Mouse (Mus musculus): ENCODE results near the gene Dlgap1. TPM values are rescaled to one million over a fixed set of nuclear protein-coding genes. Genes with fewer than 3 reads are reported as not detected.

Dlgap1 gene
- polyA plus RNA-seq, 1 experiment from 2014 or later: 1.1 TPM

DNA sequence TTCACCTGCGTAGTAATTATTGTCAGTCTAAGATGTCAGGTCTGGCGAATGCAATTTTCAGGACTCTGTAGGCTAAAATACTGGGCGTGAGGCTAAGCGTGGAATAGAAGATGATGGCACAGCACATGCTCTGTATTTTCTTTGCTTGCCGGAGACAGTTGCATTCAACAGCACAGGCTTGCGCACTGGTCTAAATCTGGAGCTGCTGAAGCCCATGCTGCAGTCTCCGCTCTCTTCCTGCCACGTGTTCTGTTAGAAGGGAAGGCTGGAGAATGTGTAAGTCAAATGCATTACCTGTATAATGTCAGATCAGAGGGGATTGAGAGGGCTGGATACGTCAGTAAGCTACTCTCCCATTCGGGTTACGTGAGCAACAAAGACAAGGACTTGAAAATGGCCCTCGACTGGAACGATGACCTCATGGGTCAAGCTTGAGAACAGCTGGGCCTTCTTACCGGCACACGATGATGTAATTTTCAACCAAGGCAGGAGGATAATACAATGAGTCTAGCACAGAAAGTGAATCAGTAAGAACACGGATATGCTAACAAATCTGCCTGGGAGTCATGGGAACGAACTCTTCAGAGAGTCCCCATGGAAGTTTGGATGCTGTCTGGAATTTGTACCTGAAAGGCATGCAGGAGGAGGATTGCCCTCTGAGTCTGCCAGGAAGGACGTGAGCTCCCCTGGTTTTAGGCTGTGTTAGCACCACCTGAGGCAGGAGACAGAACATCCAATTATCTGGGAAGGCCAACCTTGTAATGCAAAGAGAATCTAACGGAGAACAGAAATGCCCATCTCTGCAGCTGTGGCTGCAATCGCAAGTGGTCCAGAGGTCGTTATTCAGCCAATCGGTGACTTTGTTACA, 339.7 kb downstream of the Dlgap1 start:
- DNase-seq (ENCODE audit: low spot score): peak; percentile 31
- H3K4me3 ChIP-seq: no peak overlapping the region
- H3K27me3 ChIP-seq (replicated peaks; ENCODE audit: low read depth, poor library complexity, severe bottlenecking): no peaks in the 10 kb centered on the region
- WGBS: 71% methylated on average over 22 of the region's 22 CpGs
- H3K36me3 ChIP-seq (replicated peaks): no peaks in the 10 kb centered on the region
- H3K9me3 ChIP-seq: no peaks in the 10 kb centered on the region
- H3K27ac ChIP-seq (replicated peaks): no peak overlapping the region
- peaks cover 7% of the 10 kb centered on the region; the same call in 1 of the 2 replicates for H3K4me1 ChIP-seq

DNA sequence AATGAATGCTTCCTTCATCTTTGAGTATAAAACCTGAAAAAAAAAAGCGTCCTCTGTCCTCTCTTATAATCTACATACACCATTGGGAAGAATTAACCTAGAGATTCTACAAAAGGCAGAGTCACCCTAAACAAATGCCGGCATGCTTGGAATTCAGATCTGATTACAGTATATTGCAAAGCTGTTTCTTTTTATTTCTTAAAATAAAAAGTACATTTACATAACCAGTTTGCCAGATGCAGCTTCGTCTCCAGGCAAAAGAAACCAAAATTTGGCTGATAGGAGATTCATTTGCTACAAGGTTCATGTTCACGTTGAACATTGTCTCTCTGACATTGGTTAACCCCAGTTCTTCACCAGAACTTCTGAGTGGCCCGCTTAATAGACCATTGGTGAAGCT, 347.5 kb downstream of the Dlgap1 start:
- 84% methylated on average over 5 of the region's 5 CpGs for WGBS
- Histone ChIP-seq H3K4me1 (no peaks in the 10 kb centered on the region), H3K4me3 (no peak overlapping the region), H3K27ac (replicated peaks) (no peak overlapping the region), H3K27me3 (replicated peaks; ENCODE audit: low read depth, poor library complexity, severe bottlenecking) (no peaks in the 10 kb centered on the region), H3K36me3 (replicated peaks) (no peaks in the 10 kb centered on the region), H3K9me3 (no peaks in the 10 kb centered on the region)
- DNase-seq (ENCODE audit: low spot score): no peak

DNA sequence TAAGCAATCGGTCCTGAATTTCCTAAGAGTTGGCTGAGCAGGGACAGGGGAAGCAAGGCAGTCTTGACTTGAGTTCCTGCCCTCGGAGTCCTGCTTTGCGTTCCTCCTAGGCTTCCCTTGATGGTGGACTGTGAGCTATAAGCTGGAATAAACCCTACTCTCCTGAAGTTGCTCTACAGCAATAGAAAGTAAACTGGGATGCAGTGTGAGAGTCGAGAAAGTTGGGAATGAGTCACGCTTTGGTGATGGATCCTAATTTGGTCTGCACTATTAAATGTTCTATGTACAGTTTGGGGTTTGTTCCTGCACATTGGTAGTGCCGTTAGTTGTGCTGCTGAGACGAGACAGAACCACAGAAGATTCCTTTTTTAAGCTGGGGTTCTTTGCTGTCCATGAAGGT, 348.9 kb downstream of the Dlgap1 start:
- no peaks in the 10 kb centered on the region for H3K4me1 ChIP-seq
- DNase-seq (ENCODE audit: low spot score): no peak
- no peaks in the 10 kb centered on the region for H3K36me3 ChIP-seq (replicated peaks)
- H3K4me3 ChIP-seq: no peak overlapping the region
- no peaks in the 10 kb centered on the region for H3K27me3 ChIP-seq (replicated peaks; ENCODE audit: low read depth, poor library complexity, severe bottlenecking)
- 89% methylated on average over 7 of the region's 7 CpGs for WGBS
- no peak overlapping the region for H3K27ac ChIP-seq (replicated peaks)
- H3K9me3 ChIP-seq: no peaks in the 10 kb centered on the region

DNA sequence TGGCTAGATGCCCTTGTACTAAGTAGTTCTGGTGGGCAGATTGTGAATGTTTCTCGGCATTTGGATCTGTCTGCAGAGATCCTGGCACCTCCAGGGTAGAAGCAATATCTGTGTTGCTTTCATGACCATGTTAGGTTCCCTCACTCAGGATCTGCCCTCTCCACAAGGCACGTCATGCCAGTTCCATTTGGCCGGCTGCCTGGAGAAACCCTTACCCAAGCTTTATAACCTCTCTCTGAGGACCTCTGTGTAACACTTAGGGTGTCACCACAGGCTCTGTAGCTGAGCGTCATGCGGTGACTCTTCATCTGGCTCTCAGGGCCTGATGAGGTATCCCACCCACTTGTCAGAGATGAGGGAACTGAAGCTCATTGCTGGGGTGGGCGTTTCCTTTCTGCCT, 353.1 kb downstream of the Dlgap1 start:
- H3K36me3 ChIP-seq (replicated peaks): no peaks in the 10 kb centered on the region
- H3K27ac ChIP-seq (replicated peaks): no peak overlapping the region
- 88% methylated on average over 6 of the region's 6 CpGs for WGBS
- H3K9me3 ChIP-seq: no peaks in the 10 kb centered on the region
- H3K27me3 ChIP-seq (replicated peaks; ENCODE audit: low read depth, poor library complexity, severe bottlenecking): no peaks in the 10 kb centered on the region
- no peaks in the 10 kb centered on the region for H3K4me1 ChIP-seq
- no peak for DNase-seq (ENCODE audit: low spot score)
- no peak overlapping the region for H3K4me3 ChIP-seq

DNA sequence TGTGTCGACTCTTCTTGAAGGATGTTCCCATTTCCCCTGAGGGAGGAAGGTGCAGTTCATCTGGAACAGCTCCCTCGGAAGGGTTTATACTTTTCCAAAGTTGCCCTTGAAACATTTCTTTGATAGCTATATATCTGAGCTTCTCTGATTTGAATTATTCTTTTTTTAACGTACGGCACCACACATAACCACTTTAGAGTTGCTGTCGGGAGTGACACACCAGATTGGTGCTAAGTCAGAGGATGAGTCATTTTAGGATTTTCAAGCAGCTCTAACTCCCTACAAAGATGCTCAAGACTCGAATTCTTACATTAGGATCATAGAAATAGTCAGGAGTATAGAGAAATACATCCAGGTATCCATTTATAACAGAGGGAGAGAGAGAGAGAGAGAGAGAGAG, 364.6 kb downstream of the Dlgap1 start:
- Histone ChIP-seq H3K4me1 (peaks cover 21% of the 10 kb centered on the region), H3K36me3 (replicated peaks) (no peaks in the 10 kb centered on the region), H3K4me3 (no peak overlapping the region), H3K27me3 (replicated peaks; ENCODE audit: low read depth, poor library complexity, severe bottlenecking) (no peaks in the 10 kb centered on the region), H3K27ac (replicated peaks) (no peak overlapping the region), H3K9me3 (no peaks in the 10 kb centered on the region)
- DNase-seq (ENCODE audit: low spot score): no peak
- WGBS: 87% methylated on average over 6 of the region's 6 CpGs

DNA sequence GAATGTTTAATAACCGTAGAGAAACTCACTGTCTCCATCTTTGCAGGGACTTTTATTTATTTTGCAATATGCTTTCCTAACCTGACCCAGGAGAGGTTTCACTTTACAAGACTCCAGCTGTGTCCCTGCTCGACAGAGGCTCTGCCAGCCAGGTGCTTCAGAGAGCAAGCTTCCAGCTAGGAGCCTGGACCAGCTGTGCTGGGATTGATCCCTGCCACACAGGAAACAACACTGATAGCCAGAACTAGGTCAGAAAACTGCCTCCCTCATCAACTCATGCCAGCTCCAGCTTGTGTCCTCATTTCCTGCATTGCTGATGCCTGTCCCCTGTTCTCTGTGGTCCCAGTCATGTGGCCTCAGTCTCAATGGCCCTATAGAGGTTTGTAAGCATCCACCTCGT, 365.3 kb downstream of the Dlgap1 start:
- peaks cover 21% of the 10 kb centered on the region for H3K4me1 ChIP-seq
- no peaks in the 10 kb centered on the region for H3K9me3 ChIP-seq
- WGBS: 43% methylated on average over 3 of the region's 3 CpGs
- no peak overlapping the region for H3K4me3 ChIP-seq
- no peaks in the 10 kb centered on the region for H3K27me3 ChIP-seq (replicated peaks; ENCODE audit: low read depth, poor library complexity, severe bottlenecking)
- no peaks in the 10 kb centered on the region for H3K36me3 ChIP-seq (replicated peaks)
- no peak for DNase-seq (ENCODE audit: low spot score)
- H3K27ac ChIP-seq (replicated peaks): no peak overlapping the region

DNA sequence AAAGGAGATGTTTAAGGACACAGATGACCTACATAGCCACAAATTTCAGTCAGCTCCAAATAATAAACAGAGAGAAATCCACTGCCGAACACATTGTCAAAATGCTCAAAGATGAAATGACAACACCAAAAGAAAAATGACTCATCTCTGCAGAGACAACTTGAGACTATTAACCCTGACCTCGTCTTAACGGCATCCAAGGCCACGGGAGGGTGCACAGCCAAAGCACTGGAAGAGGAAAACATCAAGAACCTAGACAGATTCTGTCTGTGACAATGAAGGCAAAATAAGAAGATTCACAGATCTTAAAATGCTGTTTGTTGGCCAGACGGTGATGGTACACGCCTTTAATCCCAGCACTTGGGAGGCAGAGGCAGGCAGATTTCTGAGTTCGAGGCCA, 370.9 kb downstream of the Dlgap1 start:
- DNase-seq (ENCODE audit: low spot score): no peak

DNA sequence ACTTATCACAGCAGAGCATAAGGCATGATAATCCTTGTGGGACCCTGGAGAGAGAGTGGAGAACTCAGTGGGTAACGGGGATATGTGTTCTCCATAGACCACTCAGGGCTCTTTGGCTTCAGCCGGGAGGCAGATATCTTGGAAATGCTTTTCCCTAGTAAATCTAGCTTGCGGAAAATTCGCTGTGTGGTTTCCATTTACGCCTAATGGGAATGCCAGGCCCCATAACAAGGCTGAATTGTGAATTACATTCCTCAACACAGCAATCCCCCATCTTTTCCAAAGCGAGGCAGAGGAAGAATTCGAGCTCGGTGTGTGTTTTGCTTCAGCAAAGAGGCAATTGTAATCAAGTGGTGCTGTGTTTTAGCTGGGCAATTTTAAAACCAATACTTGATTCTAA, 372.4 kb downstream of the Dlgap1 start:
- Histone ChIP-seq H3K9me3 (no peaks in the 10 kb centered on the region), H3K36me3 (replicated peaks) (no peaks in the 10 kb centered on the region), H3K4me1 (peaks cover 9% of the 10 kb centered on the region; the same call in 1 of the 2 replicates), H3K4me3 (no peak overlapping the region), H3K27ac (replicated peaks) (no peak overlapping the region), H3K27me3 (replicated peaks; ENCODE audit: low read depth, poor library complexity, severe bottlenecking) (no peaks in the 10 kb centered on the region)
- WGBS: 55% methylated on average over 8 of the region's 8 CpGs
- DNase-seq (ENCODE audit: low spot score): no peak

More for the DNA sequence above, 370.9 kb downstream of the Dlgap1 start:
- H3K4me3 ChIP-seq: no peak overlapping the region
- 89% methylated on average over 7 of the region's 7 CpGs for WGBS
- peaks cover 9% of the 10 kb centered on the region; the same call in 1 of the 2 replicates for H3K4me1 ChIP-seq
- no peaks in the 10 kb centered on the region for H3K36me3 ChIP-seq (replicated peaks)
- H3K27me3 ChIP-seq (replicated peaks; ENCODE audit: low read depth, poor library complexity, severe bottlenecking): no peaks in the 10 kb centered on the region
- H3K27ac ChIP-seq (replicated peaks): no peak overlapping the region
- H3K9me3 ChIP-seq: no peaks in the 10 kb centered on the region

DNA sequence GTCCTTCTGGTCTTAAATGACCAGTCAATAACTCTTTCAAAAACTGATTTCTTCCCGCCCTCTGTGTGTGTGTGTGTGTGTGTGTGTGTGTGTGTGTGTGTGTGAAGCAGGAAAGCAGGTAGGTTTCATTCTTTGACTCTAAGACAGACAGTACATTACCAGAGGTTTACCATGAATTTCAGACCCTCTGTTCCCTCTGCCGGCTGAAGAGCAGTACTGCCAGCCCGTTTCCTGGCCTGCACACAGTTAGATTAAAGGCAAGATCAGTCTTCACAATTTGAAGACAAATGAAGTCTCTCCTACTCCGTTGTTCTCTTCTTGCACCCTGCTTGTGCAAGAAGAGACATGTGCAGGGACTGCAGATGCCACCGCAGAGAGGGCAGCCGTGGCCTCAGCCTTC, 373.0 kb downstream of the Dlgap1 start:
- DNase-seq (ENCODE audit: low spot score): peak; percentile 28
- WGBS: 77% methylated on average over 6 of the region's 6 CpGs

DNA sequence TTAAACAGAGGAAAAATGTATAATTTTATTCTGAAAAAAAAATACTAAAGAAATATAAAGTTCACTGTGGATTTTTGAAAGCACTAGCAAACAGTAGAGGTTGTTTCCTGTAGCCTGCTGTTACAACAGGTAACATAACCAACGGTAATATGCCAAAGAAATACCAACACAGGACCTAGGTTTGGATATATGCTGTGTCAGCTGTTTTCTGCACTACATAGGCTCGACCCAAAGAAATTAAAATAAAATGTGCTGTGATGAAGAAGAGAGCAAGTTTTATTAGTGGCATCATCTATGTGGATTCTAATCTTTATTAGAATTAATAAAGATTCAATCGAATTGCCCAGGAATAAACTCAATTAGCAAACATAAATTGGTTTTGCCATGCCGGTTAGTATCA, 378.5 kb downstream of the Dlgap1 start:
- Histone ChIP-seq H3K36me3 (replicated peaks) (no peaks in the 10 kb centered on the region), H3K27me3 (replicated peaks; ENCODE audit: low read depth, poor library complexity, severe bottlenecking) (no peaks in the 10 kb centered on the region), H3K4me3 (no peak overlapping the region), H3K9me3 (no peaks in the 10 kb centered on the region), H3K27ac (replicated peaks) (no peak overlapping the region), H3K4me1 (no peaks in the 10 kb centered on the region)
- 86% methylated on average over 4 of the region's 4 CpGs for WGBS
- no peak for DNase-seq (ENCODE audit: low spot score)

More for the DNA sequence above, 373.0 kb downstream of the Dlgap1 start:
- Histone ChIP-seq H3K27me3 (replicated peaks; ENCODE audit: low read depth, poor library complexity, severe bottlenecking) (no peaks in the 10 kb centered on the region), H3K27ac (replicated peaks) (no peak overlapping the region), H3K4me3 (no peak overlapping the region), H3K9me3 (no peaks in the 10 kb centered on the region), H3K4me1 (peaks cover 9% of the 10 kb centered on the region; the same call in 1 of the 2 replicates), H3K36me3 (replicated peaks) (no peaks in the 10 kb centered on the region)

DNA sequence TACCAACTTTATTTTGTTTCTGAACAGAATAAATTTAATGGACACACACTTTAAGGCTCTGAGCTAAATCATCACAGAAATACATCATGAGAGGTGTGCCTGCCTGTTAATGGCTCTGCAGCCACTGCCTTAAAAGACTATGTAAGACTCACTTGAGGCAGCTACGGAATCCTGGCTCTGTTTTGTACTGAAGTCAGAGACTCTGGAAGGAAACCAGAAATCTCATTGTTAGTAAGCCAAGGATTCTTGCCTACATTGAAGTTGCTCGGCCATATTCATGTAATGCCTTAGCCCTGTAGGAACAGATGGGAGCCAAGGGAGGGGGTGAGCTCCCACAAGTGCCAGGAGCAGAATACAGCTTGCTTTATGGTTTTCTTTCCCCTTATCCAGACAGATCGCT, 394.7 kb downstream of the Dlgap1 start:
- Histone ChIP-seq H3K9me3 (no peaks in the 10 kb centered on the region), H3K27me3 (replicated peaks; ENCODE audit: low read depth, poor library complexity, severe bottlenecking) (no peaks in the 10 kb centered on the region), H3K36me3 (replicated peaks) (no peaks in the 10 kb centered on the region), H3K4me3 (no peak overlapping the region), H3K27ac (replicated peaks) (no peak overlapping the region), H3K4me1 (no peaks in the 10 kb centered on the region)
- no peak for DNase-seq (ENCODE audit: low spot score)
- WGBS: 83% methylated on average over 3 of the region's 3 CpGs

DNA sequence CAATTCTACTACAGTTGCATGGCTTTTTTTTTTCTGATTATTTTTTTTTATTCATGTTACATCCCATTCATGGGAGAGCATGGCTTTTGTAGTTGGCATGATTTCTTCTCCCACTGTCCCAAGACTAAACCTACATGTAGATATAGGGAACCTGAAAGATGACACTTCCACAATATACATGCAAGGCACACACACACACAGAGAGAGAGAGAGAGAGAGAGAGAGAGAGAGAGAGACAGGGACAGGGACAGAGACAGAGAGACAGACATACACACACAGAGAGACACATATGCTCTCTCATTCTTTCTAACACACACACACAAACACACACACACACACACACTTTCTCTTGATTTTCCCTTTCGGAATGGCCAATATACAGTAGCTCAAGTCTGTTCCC, 395.1 kb downstream of the Dlgap1 start:
- Histone ChIP-seq H3K4me1 (no peaks in the 10 kb centered on the region), H3K36me3 (replicated peaks) (no peaks in the 10 kb centered on the region), H3K4me3 (no peak overlapping the region), H3K27me3 (replicated peaks; ENCODE audit: low read depth, poor library complexity, severe bottlenecking) (no peaks in the 10 kb centered on the region), H3K27ac (replicated peaks) (no peak overlapping the region), H3K9me3 (no peaks in the 10 kb centered on the region)
- 93% methylated on average over 1 of the region's 1 CpGs for WGBS
- DNase-seq (ENCODE audit: low spot score): no peak

DNA sequence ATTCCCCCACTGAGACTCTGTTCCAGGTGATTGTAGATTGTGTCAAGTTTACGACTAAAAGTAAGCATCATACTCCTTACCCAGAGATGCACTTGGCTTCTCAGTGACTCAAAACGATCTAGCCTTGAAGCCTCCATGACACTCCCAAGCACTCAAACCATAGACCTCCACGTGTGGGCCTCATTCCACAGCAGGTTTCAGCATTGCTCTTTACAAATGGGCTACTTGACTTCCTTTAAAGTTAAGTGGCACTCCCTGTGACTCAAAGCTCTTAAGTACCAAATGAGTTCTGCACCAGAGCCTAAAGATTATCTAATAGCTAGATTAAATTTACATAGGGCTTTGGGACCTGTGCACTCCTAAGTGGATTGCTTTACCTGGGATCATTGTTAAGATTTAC, 400.3 kb downstream of the Dlgap1 start:
- Histone ChIP-seq H3K4me1 (no peaks in the 10 kb centered on the region), H3K27ac (replicated peaks) (no peak overlapping the region), H3K4me3 (no peak overlapping the region), H3K27me3 (replicated peaks; ENCODE audit: low read depth, poor library complexity, severe bottlenecking) (no peaks in the 10 kb centered on the region), H3K9me3 (no peaks in the 10 kb centered on the region), H3K36me3 (replicated peaks) (no peaks in the 10 kb centered on the region)
- WGBS: 82% methylated on average over 3 of the region's 3 CpGs
- no peak for DNase-seq (ENCODE audit: low spot score)
